Mouse (Mus musculus) liver, embryonic 14 days (tissue): ENCODE measurements around the gene Plin2. TPM values are rescaled to one million over a fixed set of nuclear protein-coding genes. Genes with fewer than 3 reads are reported as not detected.

Experiments
- polyA plus RNA-seq: library from polyadenylated mRNA; depleted of rRNA; stranded (reverse); fragments of >200 nt; gene quantifications from 2 replicates; pipeline ENCODE4 v1.2.3, GENCODE M21; 2012; rRNA removed

The Plin2 gene
- 94.1 and 117 TPM in 2 replicates for polyA plus RNA-seq

DNA sequence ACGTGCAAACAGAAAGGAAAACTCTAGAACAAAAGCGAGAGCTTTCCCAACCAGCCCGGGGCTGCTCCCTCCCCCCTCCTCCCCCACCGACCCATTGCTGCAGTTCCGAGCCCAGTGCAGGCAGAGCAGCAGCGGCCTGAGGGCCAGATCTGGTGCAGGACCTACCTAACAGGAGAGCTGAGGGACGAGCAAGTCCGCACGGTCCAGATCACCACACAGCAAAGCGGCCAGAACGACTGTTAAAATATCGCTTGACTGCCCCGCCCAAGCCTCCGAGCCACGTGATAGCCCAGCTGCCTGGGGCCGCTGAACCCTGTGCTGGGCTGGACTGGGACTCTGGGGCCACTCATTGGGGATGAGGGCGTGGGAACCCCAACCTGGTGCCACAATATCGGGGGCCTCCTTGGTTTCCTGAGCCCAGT is at the start of gene Plin2:
Gene Plin2, minus strand, starts transcription at position 281 of the 422 bp plus-strand sequence.

DNA sequence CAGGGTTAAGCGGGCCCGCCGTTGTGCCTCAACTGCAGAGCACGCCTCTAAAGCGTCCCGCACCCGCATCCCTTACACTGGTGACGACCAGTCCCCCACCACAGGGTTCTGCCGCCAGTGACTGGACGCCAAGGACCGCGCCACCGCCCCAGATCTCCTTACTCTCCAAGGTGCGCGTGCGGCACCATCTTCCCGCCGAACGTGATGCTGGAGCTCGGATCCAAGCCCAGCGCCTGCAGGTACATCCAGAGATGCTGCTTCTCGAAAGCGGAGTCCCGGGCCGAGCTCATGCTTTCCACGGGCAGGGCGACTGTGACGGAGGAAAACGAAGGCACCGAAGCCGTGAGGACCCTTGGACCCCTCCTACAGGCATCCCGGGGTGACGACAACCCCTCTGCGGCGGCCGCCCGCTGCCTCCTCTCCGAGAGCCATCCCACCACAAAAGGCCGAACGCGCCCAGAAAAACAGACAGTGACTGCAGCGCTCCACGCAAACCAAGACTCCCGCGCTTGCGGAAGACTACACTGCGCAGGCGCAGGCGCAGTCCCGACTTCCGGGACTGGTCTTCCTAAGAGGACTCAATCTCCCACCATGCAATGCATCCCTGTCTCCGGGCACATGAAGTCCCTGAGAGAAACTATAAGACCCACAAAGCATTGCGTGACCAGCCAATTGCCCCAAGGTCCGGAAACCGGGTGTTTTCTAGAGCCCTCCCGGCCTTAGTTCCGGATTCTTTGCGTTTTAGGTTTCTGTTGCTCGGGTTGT is 58.2 kb downstream of the Plin2 start, which contains the start of gene Haus6:
Gene Haus6, minus strand, starts transcription at position 532 of the 765 bp plus-strand sequence.

Other genes with a start within 250 kb of the Plin2 start
- not detected in 2 replicates for gene Saxo1, start 111.7 kb downstream of the Plin2 start, polyA plus RNA-seq
- gene Rraga, start 94.4 kb downstream of the Plin2 start, polyA plus RNA-seq = 29.9 and 41.8 TPM in 2 replicates
- gene Haus6, start 58.0 kb downstream of the Plin2 start, polyA plus RNA-seq = 6.1 and 7.1 TPM in 2 replicates
- gene Dennd4c, start 78.5 kb upstream of the Plin2 start, polyA plus RNA-seq = 2.7 and 3.1 TPM in 2 replicates
- 1,240 and 1,441 TPM in 2 replicates for gene Rps6, start 187.4 kb upstream of the Plin2 start, polyA plus RNA-seq
- 2.5 and 3.0 TPM in 2 replicates for gene Acer2, start 204.3 kb upstream of the Plin2 start, polyA plus RNA-seq